Mouse (Mus musculus) effector memory CD4-positive, alpha-beta T cell, adult 7 months (primary cell): Measurements from ENCODE around the gene Depdc5. TPM values are rescaled to one million over a fixed set of nuclear protein-coding genes. Genes with fewer than 3 reads are reported as not detected.

ENCODE experiments used
- polyA plus RNA-seq: library from polyadenylated mRNA; unstranded; fragments of 100-300 nt; shearing (Covaris generic); gene quantifications from one replicate; pipeline ENCODE4 v1.2.1, GENCODE M21; 2017

Gene Depdc5
- 19.1 TPM for polyA plus RNA-seq

GRCm38 (mm10) chr5:32863253-32864228 lies at the start of gene Depdc5:
Depdc5 (plus strand) TSS chr5:32863701.

GRCm38 (mm10) chr5:32827009-32827408 lies 36.5 kb upstream of the Depdc5 start, which contains the start of gene Gm20671:
Gm20671 (minus strand) TSS chr5:32827109.

GRCm38 (mm10) chr5:32853731-32854507 lies 9.6 kb upstream of the Depdc5 start, which contains the start of gene Prr14l:
Prr14l (minus strand) TSS chr5:32854256.

GRCm38 (mm10) chr5:33018561-33019425 lies 155.3 kb downstream of the Depdc5 start, which contains the start of gene Ywhah:
Ywhah (plus strand) TSS chr5:33018816.

Other genes starting within 250 kb of the Depdc5 start
- gene Pisd, start 78.1 kb upstream of the Depdc5 start, polyA plus RNA-seq, result 75.7 TPM
- not detected for gene Gm20671, start 36.6 kb upstream of the Depdc5 start, polyA plus RNA-seq
- gene Prr14l, start 9.4 kb upstream of the Depdc5 start, polyA plus RNA-seq, result 15.5 TPM
- 244 TPM for gene Ywhah, start 155.1 kb downstream of the Depdc5 start, polyA plus RNA-seq
- not detected for gene Slc5a1, start 240.5 kb downstream of the Depdc5 start, polyA plus RNA-seq